ENCODE assay signal across 28 mouse cellular contexts in the genomic region with DNA sequence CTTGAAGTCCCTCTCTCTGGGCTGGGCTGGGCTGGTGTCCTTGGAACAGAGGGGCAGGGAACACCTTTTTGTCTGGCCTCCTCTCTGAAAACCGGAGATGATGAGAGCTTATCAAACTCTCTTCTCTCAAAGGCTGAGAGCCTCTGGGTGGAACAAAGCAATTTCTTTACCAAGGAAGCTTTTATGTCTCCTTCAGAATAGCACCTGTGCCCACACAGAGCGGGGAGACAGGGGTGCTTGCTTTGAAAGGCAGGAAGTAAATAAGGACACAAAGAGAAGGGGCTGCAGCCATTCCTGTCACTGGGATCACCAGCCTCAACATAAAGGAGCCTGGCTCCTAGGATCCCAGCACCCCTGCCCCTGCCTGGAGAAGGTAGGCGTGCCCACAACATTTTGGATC.
DNase-seq lines count a peak whose midpoint lies in the region; ATAC-seq and TF ChIP-seq lines count a peak whose summit lies in the region.
"Had no signal": no experiment of that assay in that cellular context is flagged by ENCODE, and none has a peak within 500 bp of the region (broad histone marks: within the 10 kb centered on the region; RNA-seq: fewer than 3 reads in every experiment).

No protein-coding gene starts in this region.

- no peaks in the 10 kb centered on the region for H3K27me3 ChIP-seq in lung, embryonic 14.5 days (ENCODE audit: insufficient read depth, low read length)
- H3K27me3 ChIP-seq in lung, postnatal 0 days (replicated peaks; ENCODE audit: insufficient read depth, low read length): no peaks in the 10 kb centered on the region
- H3K27me3 ChIP-seq: embryonic facial prominence, embryonic 13.5 days; heart, embryonic 15.5 days; limb, embryonic 13.5 days; midbrain, embryonic 13.5 days; stomach, embryonic 15.5 days had no signal

- no peak for TF ChIP-seq EP300 in lung, postnatal 0 days (IDR thresholded peaks at IDR 0.05)

- 0 out of 2 replicates have a peak overlapping the region, but pooled peaks have one; percentile 6 for H3K27ac ChIP-seq in lung, embryonic 14.5 days (ENCODE audit: low read depth)
- no peak overlapping the region for H3K27ac ChIP-seq in lung, postnatal 0 days (ENCODE audit: low read length)
- H3K27ac ChIP-seq: embryonic facial prominence, embryonic 13.5 days; heart, embryonic 15.5 days; hindbrain, embryonic 14.5 days; limb, embryonic 13.5 days; macrophage; midbrain, embryonic 13.5 days; stomach, embryonic 15.5 days had no signal

- 41% methylated on average over 3 of the region's 3 CpGs for WGBS in lung, embryonic 14.5 days
- 35% methylated on average over 3 of the region's 3 CpGs for WGBS in lung, postnatal 0 days

- ATAC-seq in lung, embryonic 14.5 days (ENCODE audit: insufficient read depth): no peak
- no peak for ATAC-seq in lung, postnatal 0 days
- ATAC-seq in megakaryocyte progenitor cell, adult 5-6 weeks (replicated peaks; ENCODE audit: poor library complexity): no peak
- ATAC-seq: inflammation-experienced regulatory T-cells, adult 6 months; liver, postnatal 0 days; midbrain, embryonic 13.5 days had no signal

- no peaks in the 10 kb centered on the region for H3K9me3 ChIP-seq in lung, embryonic 14.5 days (ENCODE audit: low read depth, low read length)
- no peaks in the 10 kb centered on the region for H3K9me3 ChIP-seq in lung, postnatal 0 days (ENCODE audit: low read length)
- H3K9me3 ChIP-seq: embryonic facial prominence, embryonic 13.5 days; G1E; heart, embryonic 15.5 days; limb, embryonic 13.5 days; midbrain, embryonic 13.5 days; stomach, embryonic 15.5 days had no signal

- DNase-seq in lung, embryonic 14.5 days: no peak
- DNase-seq in lung, postnatal 0 days (ENCODE audit: low spot score): no peak
- peak; percentile 9 for DNase-seq in ZHBTc4 (ENCODE audit: low read depth, low spot score)
- DNase-seq in thymus, postnatal 0 days (ENCODE audit: low spot score): peak; percentile 70
- DNase-seq in thymus, postnatal 4 days: peak; percentile 46
- no peak for DNase-seq in urinary bladder, postnatal 4 days (ENCODE audit: low spot score in 2 of 2)
- DNase-seq: adrenal gland, postnatal 25 days; B cell, adult 2 months; cerebellum, adult 11-12 months; cerebellum, postnatal 10 days; gastrocnemius, postnatal 10 days; kidney, adult 11 months; kidney, postnatal 14 days; liver, postnatal 0 days; lung, postnatal 10 days; retina, postnatal 1 day; right cerebral cortex, postnatal 14 days had no signal

- no peak overlapping the region for H3K4me3 ChIP-seq in lung, embryonic 14.5 days (ENCODE audit: low read depth, low read length)
- no peak overlapping the region for H3K4me3 ChIP-seq in lung, postnatal 0 days (ENCODE audit: low read depth, low read length)
- H3K4me3 ChIP-seq: embryonic facial prominence, embryonic 13.5 days; heart, embryonic 15.5 days; limb, embryonic 13.5 days; midbrain, embryonic 13.5 days; stomach, embryonic 15.5 days had no signal

- H3K4me2 ChIP-seq in lung, embryonic 14.5 days: no peak overlapping the region
- no peak overlapping the region for H3K4me2 ChIP-seq in lung, postnatal 0 days (replicated peaks; ENCODE audit: low read depth, low read length)
- H3K4me2 ChIP-seq: embryonic facial prominence, embryonic 13.5 days; heart, embryonic 15.5 days; hindbrain, embryonic 14.5 days; limb, embryonic 13.5 days; liver, embryonic 11.5 days; midbrain, embryonic 13.5 days; stomach, embryonic 15.5 days had no signal

- no peaks in the 10 kb centered on the region for H3K36me3 ChIP-seq in lung, embryonic 14.5 days (ENCODE audit: insufficient read depth)
- no peaks in the 10 kb centered on the region for H3K36me3 ChIP-seq in lung, postnatal 0 days (ENCODE audit: insufficient read depth, low read length)
- H3K36me3 ChIP-seq: embryonic facial prominence, embryonic 13.5 days; G1E; heart, embryonic 15.5 days; limb, embryonic 13.5 days; midbrain, embryonic 13.5 days; stomach, embryonic 15.5 days had no signal

- no peak overlapping the region for H3K9ac ChIP-seq in lung, embryonic 14.5 days
- no peak overlapping the region for H3K9ac ChIP-seq in lung, postnatal 0 days (replicated peaks; ENCODE audit: low read depth)
- H3K9ac ChIP-seq: embryonic facial prominence, embryonic 13.5 days; heart, embryonic 15.5 days; hindbrain, embryonic 14.5 days; limb, embryonic 13.5 days; liver, postnatal 0 days; midbrain, embryonic 13.5 days; stomach, embryonic 15.5 days had no signal

- TF ChIP-seq CTCF in lung, embryonic 14.5 days (IDR thresholded peaks at IDR 0.05; ENCODE audit: low read depth): no peak
- TF ChIP-seq CTCF in lung, postnatal 0 days (IDR thresholded peaks at IDR 0.05): no peak

- 0 out of 2 replicates have a peak, but pooled peaks cover 2% of the 10 kb centered on the region for H3K4me1 ChIP-seq in lung, embryonic 14.5 days (ENCODE audit: insufficient read depth)
- no peaks in the 10 kb centered on the region for H3K4me1 ChIP-seq in lung, postnatal 0 days (ENCODE audit: insufficient read depth, low read depth, low read length)
- H3K4me1 ChIP-seq: heart, embryonic 15.5 days; stomach, embryonic 15.5 days had no signal

Comparison
In these comparisons a context has a peak if more than half of its experiments do, and no peak if none do; other contexts are left out.
1. DNase-seq: peak in ZHBTc4 (single experiment), thymus, postnatal 0 days (single experiment) and thymus, postnatal 4 days (single experiment); none in lung, embryonic 14.5 days (single experiment), lung, postnatal 0 days (single experiment) and urinary bladder, postnatal 4 days (0 of 2).